Mouse (Mus musculus): Measurements from ENCODE around the gene Fgf3. TPM values are rescaled to one million over a fixed set of nuclear protein-coding genes. Genes with fewer than 3 reads are reported as not detected.

Gene Fgf3
- polyA plus RNA-seq (2016; fragmentation: Nextera tagmentation; extraction: Ambion mirVana) = 1.7 and 2.6 TPM in 2 replicates

DNA sequence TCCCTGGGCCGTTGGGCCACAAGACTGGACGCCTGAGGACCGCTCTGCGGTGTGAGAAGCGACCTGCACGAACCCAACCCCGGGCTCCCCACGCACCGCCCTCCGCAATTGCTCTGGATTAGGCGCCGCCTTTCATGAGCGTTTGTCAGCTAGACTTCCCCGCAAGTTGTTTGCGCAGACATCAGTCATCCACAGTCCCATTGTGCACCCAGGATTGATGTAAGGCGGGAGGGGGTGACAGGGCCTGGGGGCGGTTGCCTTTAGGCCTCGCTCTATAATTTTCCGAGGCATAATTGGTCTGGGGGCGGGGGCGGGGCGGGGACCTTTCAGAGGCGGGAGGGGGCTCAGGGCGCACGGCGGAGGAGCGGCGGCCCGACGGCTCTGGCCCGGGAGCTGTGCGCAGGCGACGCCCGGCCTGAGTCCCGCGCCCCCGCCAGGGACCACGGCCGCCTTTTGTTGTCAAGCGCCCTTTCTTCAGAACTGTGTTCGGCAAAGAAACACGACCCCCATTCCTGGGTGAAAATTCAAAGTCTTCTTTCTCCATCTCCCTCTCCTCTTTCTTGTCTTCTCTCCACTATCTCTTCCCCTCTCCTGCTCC lies at the start of gene Fgf3:
Gene Fgf3 (plus strand): TSS at position 193 of the 598 bp plus-strand sequence.
- H3K4me3 ChIP-seq = peak within 1 kb of the TSS; percentile 56

DNA sequence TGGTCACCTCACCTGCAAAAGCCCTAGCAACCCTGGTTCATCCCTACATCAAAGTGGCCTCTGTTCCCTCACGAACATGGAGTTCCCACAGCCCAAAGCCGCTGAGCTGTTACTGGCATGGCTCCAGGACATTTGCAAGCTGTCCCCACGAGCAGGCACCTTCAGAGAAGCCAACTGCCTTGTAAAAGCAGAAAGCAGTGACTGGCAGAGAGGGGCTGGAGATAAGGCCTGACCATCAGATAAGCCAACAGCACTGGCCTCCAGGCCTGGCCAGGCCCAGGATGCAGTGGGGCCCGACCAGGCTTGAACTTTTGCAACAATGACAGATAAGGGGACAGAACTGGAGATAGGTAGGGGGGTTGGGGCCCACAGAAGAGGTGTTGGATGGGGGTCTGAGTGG lies 49.3 kb upstream of the Fgf3 start:
- DNase-seq (ENCODE audit: low spot score) = no peak
- 76% methylated on average over 4 of the region's 4 CpGs for WGBS

More for the DNA sequence above, at the start of gene Fgf3:
- Histone ChIP-seq H3K36me3 (no peaks in the 10 kb centered on the region), H3K9me3 (no peaks in the 10 kb centered on the region), H3K4me1 (replicated peaks) (peaks cover 37% of the 10 kb centered on the region), H3K27me3 (ENCODE audit: insufficient read depth, poor library complexity, severe bottlenecking) (peaks cover 96% of the 10 kb centered on the region), H3K27ac (peak within 1 kb of the TSS; percentile 77)
- 2% methylated on average over 43 of the region's 43 CpGs for WGBS
- DNase-seq (ENCODE audit: low spot score) = peak; percentile 38

DNA sequence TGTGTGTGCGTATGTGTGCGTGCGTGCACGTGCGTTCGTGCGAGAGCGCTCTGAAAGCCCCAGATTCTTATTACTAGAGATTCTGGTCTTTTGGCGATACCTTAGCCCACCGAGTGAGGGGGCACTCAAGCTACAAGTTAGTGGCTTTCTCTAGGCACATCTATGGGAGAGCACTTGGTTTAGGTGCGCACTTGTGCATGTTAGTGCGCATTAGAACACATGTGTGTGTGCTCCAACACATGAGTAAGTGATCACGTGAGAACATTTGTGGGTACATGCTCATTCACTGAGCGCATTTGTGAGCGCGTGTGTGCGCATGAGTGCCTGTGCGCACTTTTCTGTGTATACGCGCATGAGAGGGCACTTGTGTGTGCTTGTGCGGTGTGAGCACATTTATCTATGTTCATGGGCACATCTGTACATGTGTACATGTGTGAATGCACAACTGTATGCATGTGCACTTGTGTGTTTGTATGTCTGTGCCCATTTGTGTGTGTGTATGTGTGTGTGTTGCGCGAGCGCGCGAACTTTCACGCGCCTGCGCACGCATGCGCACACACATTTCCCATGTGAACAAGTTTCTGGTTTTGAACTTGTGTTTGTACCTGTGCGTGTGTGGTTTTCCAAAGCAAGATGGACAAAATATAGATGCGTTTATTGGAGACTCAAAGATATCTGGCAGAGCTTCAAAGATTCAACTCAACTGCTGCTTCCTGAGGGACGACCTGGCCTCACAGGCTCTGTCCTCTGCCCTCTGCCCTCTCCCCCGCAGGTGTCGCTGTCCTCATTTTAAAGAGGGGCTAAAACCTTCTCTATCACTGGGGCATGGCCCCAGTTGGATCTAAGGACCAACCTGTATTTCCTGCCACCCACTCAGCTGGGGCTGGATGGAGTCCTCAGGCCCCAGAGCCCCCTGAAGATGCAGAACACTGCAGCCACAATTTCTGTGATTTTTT lies 48.0 kb upstream of the Fgf3 start:
- Histone ChIP-seq H3K36me3 (no peaks in the 10 kb centered on the region), H3K9me3 (no peaks in the 10 kb centered on the region), H3K4me3 (peak overlapping the region; percentile 45), H3K27me3 (ENCODE audit: insufficient read depth, poor library complexity, severe bottlenecking) (peaks cover 31% of the 10 kb centered on the region), H3K4me1 (replicated peaks) (0 out of 2 replicates have a peak, but pooled peaks cover 2% of the 10 kb centered on the region), H3K27ac (peak overlapping the region; percentile 69; the same call in 1 of the 2 replicates)
- peak; percentile 55 for DNase-seq (ENCODE audit: low spot score)
- WGBS = 56% methylated on average over 36 of the region's 36 CpGs

More for the DNA sequence above, 49.3 kb upstream of the Fgf3 start:
- Histone ChIP-seq H3K4me3 (no peak overlapping the region), H3K36me3 (no peaks in the 10 kb centered on the region), H3K4me1 (replicated peaks) (peaks cover 7% of the 10 kb centered on the region; the same call in 1 of the 2 replicates), H3K27me3 (ENCODE audit: insufficient read depth, poor library complexity, severe bottlenecking) (peaks cover 29% of the 10 kb centered on the region), H3K9me3 (no peaks in the 10 kb centered on the region), H3K27ac (peak overlapping the region; percentile 5; the same call in 1 of the 2 replicates)

DNA sequence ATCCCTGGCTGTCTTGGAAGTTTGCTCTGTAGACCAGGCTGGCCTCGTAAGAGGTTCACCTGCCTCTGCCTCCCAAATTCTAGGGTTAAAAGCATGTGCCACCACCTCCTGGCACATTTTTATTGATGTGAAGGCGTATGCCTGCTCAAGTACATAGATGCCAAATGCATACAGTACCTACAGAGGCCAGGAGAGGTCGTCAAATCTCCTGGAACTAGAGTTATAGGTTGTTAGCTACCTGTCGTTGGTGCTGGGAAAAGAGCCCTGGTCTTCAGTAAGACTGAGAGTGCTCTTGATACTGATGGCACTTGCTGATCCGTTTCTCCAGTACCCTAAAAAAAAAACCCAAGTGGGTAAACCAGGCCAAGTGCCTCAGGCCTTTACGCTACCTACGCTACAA lies 46.5 kb upstream of the Fgf3 start:
- Histone ChIP-seq H3K9me3 (no peaks in the 10 kb centered on the region), H3K4me1 (replicated peaks) (0 out of 2 replicates have a peak, but pooled peaks cover 2% of the 10 kb centered on the region), H3K27ac (no peak overlapping the region), H3K27me3 (ENCODE audit: insufficient read depth, poor library complexity, severe bottlenecking) (peaks cover 37% of the 10 kb centered on the region), H3K36me3 (no peaks in the 10 kb centered on the region), H3K4me3 (no peak overlapping the region)
- no peak for DNase-seq (ENCODE audit: low spot score)
- 91% methylated on average over 7 of the region's 7 CpGs for WGBS

DNA sequence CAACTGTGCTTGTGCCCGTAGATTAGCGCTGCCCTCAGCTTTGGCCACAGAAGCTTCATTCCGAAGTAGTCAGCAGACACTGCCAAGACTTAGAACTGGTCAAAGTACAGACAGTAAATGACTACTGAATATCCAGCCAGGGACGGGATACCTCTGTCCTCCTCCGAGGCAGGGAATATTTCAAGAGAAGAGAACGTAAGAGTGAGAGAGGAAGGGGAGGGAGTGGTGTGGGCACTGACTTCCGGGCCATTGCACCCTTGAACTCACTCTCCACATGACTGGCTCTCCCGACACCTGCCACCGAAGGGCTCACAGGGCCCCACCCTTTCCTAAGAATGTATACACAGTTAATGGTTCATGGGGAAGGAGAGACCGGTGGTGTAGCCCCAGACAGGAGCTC lies 44.6 kb upstream of the Fgf3 start:
- Histone ChIP-seq H3K27me3 (ENCODE audit: insufficient read depth, poor library complexity, severe bottlenecking) (peaks cover 40% of the 10 kb centered on the region), H3K4me3 (no peak overlapping the region), H3K4me1 (replicated peaks) (peaks cover 18% of the 10 kb centered on the region), H3K27ac (no peak overlapping the region), H3K9me3 (no peaks in the 10 kb centered on the region), H3K36me3 (no peaks in the 10 kb centered on the region)
- no peak for DNase-seq (ENCODE audit: low spot score)
- WGBS = 87% methylated on average over 10 of the region's 10 CpGs

DNA sequence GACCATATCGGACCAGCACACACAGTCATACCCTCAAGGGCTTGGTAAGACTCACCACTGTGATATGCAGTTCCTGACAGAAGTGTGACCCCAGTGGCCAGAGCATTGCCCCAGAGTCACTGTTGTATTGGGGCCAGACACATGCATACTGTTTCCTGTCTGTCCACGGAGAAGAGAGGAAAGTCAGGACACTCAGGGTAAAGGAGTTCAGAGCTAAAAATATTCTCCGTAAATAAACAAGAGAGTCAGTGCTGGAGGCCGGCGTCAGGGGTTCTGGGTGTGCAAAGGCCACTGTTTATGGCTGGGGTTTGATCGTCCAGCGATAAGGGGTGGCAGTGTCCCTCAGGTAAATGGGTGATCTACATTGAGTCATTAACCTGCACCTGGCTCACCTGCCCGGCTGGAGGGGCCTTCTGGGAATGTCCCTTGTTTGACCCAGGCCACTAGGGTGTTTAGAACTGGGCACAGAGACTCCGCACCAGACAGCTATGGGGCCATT lies 41.9 kb upstream of the Fgf3 start:
- no peak overlapping the region for H3K4me3 ChIP-seq
- no peak for DNase-seq (ENCODE audit: low spot score)
- H3K9me3 ChIP-seq = no peaks in the 10 kb centered on the region
- peaks cover 49% of the 10 kb centered on the region for H3K27me3 ChIP-seq (ENCODE audit: insufficient read depth, poor library complexity, severe bottlenecking)
- peaks cover 32% of the 10 kb centered on the region for H3K4me1 ChIP-seq (replicated peaks)
- WGBS = 82% methylated on average over 9 of the region's 9 CpGs
- no peaks in the 10 kb centered on the region for H3K36me3 ChIP-seq
- H3K27ac ChIP-seq = no peak overlapping the region

DNA sequence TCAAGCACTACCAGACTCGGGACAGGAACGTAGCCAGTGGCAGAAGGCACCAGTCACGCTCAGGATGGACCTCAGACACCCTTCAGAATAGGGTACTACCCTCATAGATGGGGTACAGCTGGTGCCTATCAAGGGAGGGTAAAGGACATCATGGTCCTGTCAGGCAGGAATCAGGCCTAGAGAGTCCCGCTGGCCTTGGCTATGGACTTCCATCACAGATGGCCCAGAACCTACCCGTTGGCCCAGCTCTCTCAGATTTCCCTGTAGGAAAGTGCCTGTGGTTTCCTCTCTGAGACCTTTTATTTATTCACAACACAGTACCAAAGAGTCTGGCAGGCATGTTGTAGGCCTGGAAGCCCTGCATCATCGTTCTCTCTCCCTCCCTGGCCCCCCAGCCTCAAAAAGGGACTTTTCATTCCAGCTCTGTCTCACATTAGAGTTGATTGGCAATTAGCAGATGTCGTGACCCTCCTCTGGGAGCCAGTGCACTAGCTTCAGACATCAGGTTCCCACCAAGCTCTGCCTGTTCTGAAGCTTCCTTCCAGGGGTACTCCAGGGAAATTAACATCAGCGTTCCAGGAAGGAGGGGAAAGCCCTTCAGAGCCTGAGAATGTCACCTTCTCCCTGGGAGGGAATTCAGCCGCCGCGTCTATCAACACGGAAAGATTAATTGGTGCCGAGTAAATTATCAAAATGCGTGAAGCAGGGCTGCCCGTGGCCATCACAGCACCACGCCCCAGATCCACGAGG lies 40.7 kb upstream of the Fgf3 start:
- 0 out of 2 replicates have a peak overlapping the region, but pooled peaks have one; percentile 23 for H3K27ac ChIP-seq
- 66% methylated on average over 17 of the region's 17 CpGs for WGBS
- no peak for DNase-seq (ENCODE audit: low spot score)
- no peaks in the 10 kb centered on the region for H3K36me3 ChIP-seq
- H3K27me3 ChIP-seq (ENCODE audit: insufficient read depth, poor library complexity, severe bottlenecking) = peaks cover 59% of the 10 kb centered on the region
- no peak overlapping the region for H3K4me3 ChIP-seq
- peaks cover 32% of the 10 kb centered on the region for H3K4me1 ChIP-seq (replicated peaks)
- no peaks in the 10 kb centered on the region for H3K9me3 ChIP-seq

DNA sequence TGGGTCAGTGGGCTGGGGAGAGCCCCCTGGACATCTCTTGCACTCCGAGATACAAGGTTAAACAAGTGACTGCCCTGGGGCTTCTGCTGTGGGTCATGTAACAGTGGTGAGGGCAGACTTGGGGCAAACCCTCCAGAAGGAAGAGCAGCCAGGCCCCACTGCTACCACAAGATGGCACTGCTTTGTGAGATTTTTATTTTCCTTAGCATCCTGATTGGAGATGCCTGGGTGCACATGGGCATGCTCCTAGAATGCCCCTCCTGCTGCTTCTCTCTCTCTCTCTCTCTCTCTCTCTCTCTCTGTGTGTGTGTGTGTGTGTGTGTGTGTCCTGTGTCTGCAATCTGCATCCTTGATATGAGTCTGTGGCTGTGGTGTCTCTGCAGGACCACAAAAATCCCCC lies 39.4 kb upstream of the Fgf3 start:
- no peak overlapping the region for H3K4me3 ChIP-seq
- H3K9me3 ChIP-seq = no peaks in the 10 kb centered on the region
- H3K27me3 ChIP-seq (ENCODE audit: insufficient read depth, poor library complexity, severe bottlenecking) = peaks cover 62% of the 10 kb centered on the region
- DNase-seq (ENCODE audit: low spot score) = peak; percentile 49
- peak overlapping the region; percentile 50; the same call in 1 of the 2 replicates for H3K27ac ChIP-seq
- 39% methylated on average over 1 of the region's 1 CpGs for WGBS
- H3K4me1 ChIP-seq (replicated peaks) = peaks cover 32% of the 10 kb centered on the region
- no peaks in the 10 kb centered on the region for H3K36me3 ChIP-seq

DNA sequence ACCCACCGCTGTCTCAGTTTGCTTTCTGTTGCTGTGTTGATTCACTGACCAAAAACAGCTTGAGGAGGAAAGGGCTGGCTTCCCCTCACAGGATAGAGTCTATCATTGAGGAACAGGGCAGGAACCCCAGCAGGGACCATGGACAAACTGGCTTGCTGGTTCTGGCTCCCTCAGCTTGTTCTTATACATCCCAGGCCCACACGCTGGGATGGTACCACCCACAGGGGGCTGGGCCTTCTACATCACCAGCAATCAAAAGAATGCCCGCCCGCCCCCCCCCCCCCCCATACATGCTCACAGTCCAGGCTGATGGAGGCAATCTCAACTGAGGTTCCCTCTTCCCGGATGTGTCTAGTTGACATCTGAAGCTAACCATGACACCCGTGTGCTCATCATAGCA lies 30.8 kb upstream of the Fgf3 start:
- 63% methylated on average over 6 of the region's 6 CpGs for whole genome bisulfite sequencing
- H3K9me3 ChIP-seq = no peaks in the 10 kb centered on the region
- DNase-seq (ENCODE audit: low spot score) = no peak

DNA sequence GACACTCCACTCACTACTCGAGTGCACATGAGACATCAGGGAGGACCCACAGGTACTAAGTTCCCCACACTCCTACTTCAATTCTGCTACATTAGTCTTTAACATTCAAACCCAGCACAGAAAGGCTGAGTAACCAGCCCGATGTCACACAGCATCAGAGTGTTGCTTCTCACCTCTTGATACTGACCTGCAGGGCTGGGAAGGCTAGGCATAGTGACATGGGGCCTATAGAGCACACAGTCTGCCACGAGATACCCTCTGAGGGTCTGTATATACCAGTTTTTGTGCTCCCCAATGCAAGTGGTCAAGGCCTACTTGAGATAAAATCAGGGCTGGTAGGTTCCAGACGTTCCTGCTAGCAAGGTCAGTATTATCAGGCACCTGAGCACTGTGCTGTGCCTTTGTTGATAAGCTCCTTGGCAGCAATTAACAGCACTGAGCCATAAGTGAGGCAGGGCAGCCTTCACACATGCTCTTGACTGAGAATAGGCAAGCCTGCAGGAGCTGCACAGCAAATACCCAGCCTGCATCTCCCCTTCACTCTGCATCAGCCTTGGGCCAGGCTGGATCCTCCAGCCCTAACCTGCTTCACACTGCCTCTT lies 29.8 kb upstream of the Fgf3 start:
- Histone ChIP-seq H3K4me1 (replicated peaks) (peaks cover 19% of the 10 kb centered on the region), H3K27ac (no peak overlapping the region), H3K27me3 (ENCODE audit: insufficient read depth, poor library complexity, severe bottlenecking) (peaks cover 3% of the 10 kb centered on the region; the same call in 1 of the 2 replicates), H3K9me3 (no peaks in the 10 kb centered on the region), H3K36me3 (no peaks in the 10 kb centered on the region), H3K4me3 (no peak overlapping the region)
- DNase-seq (ENCODE audit: low spot score) = no peak
- 78% methylated on average over 4 of the region's 4 CpGs for whole genome bisulfite sequencing

More for the DNA sequence above, 30.8 kb upstream of the Fgf3 start:
- Histone ChIP-seq H3K27me3 (ENCODE audit: insufficient read depth, poor library complexity, severe bottlenecking) (peaks cover 9% of the 10 kb centered on the region; the same call in 1 of the 2 replicates), H3K4me1 (replicated peaks) (peaks cover 19% of the 10 kb centered on the region), H3K36me3 (no peaks in the 10 kb centered on the region), H3K27ac (0 out of 2 replicates have a peak overlapping the region, but pooled peaks have one; percentile 45), H3K4me3 (no peak overlapping the region)

DNA sequence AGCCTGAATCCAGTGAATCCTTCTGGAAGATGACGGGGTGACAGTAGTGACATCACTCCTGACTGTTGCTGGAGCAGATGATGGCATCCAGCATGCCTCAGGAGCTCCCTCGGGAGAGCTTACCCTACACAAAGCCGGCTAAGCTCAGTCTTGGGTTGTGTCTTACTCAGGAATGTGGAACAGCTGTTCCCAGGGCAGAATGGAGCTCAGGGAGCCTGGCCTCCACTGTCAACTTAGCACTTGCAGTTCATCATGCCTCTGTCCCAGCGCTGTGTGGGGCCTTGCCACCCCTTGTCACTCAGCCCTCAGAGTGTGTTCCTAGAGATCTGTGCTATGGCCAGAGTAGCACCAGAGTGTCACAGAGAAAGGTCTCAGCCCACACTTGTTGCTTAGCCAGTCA lies 26.4 kb upstream of the Fgf3 start:
- peaks cover 6% of the 10 kb centered on the region for H3K27me3 ChIP-seq (ENCODE audit: insufficient read depth, poor library complexity, severe bottlenecking)
- DNase-seq (ENCODE audit: low spot score) = no peak
- H3K9me3 ChIP-seq = no peaks in the 10 kb centered on the region
- no peaks in the 10 kb centered on the region for H3K36me3 ChIP-seq
- peaks cover 35% of the 10 kb centered on the region for H3K4me1 ChIP-seq (replicated peaks)
- 0 out of 2 replicates have a peak overlapping the region, but pooled peaks have one; percentile 26 for H3K27ac ChIP-seq
- H3K4me3 ChIP-seq = no peak overlapping the region
- 42% methylated on average over 4 of the region's 4 CpGs for WGBS

DNA sequence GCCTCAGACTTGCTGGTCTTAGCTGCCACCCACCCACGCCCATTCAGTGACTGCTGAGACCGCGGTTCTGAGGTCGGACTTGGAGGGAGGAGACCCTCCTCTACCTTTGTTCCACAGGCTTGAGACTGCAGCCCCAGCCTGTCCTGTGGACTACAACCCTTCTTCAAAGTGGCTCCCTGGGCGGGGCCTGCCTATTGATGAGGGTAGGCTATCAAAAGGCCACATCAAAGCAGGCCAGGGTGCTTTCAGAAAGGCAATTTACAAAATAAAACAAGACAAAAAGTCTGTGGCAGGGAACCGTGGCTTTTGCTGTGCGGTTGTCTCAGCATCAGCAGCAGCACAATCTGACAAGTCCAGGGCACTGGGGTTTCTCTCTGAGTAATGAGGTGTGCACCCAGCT lies 16.0 kb upstream of the Fgf3 start:
- peaks cover 44% of the 10 kb centered on the region for H3K27me3 ChIP-seq (ENCODE audit: insufficient read depth, poor library complexity, severe bottlenecking)
- 30% methylated on average over 7 of the region's 7 CpGs for WGBS
- H3K4me1 ChIP-seq (replicated peaks) = peaks cover 33% of the 10 kb centered on the region
- H3K27ac ChIP-seq = peak overlapping the region; percentile 40; the same call in 1 of the 2 replicates
- H3K4me3 ChIP-seq = no peak overlapping the region
- H3K36me3 ChIP-seq = no peaks in the 10 kb centered on the region
- H3K9me3 ChIP-seq = peaks cover 18% of the 10 kb centered on the region
- DNase-seq (ENCODE audit: low spot score) = no peak
